Mouse (Mus musculus) liver, embryonic 14.5 days (tissue): Measurements from ENCODE around the gene Arhgef38.

ENCODE experiments used
- CTCF ChIP-seq: IDR thresholded peaks from 2 replicates; pipeline ENCODE4 v1.5.1; 2016; ENCODE audit warnings: antibody characterized with exemption, low read depth, control low read depth
- EP300 ChIP-seq: IDR thresholded peaks from 2 replicates; pipeline ENCODE4 v1.6.1; 2016; ENCODE audit warnings: antibody characterized with exemption, low read depth

GRCm38 (mm10) chr3:133218501-133218900, 16.2 kb downstream of the Arhgef38 start:
- no peak for TF ChIP-seq CTCF
- TF ChIP-seq EP300 = no peak
